21 mouse cellular contexts compared by ENCODE assay signal in the genomic region with DNA sequence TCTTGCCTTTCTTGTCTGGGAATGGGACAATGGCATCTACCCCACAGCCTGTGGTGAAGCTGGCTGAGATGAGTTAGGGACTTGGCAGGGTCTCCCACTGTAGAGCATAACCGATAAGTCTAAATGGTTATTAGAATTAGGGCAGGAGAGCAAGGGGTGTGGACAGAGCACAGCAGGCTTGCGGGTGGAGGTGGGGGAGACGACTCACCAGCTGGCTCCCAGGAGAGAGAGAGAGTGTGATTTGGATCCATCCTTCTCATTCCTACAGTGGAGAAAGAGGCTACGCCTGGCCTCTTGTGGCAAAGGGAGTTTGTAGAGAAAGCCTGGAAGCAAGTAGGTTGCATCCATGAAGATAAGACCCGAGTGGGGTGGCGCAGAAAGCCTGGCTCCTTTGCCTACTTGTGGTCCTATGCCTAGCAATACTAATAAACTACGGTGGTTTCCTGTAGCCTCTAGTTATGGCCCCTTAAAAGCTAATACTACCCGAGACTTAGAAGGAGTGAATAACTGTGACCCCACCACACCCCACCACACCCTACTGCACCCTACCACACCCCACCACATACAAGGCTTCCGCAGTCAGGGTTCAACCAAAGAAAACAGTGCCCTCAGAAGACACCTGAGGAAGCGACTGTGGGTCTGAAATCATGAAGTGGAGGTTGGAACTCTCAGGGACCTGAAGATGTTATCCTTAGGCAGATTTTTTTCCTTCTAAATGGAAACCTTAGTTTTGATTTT. TPM values are rescaled to one million over a fixed set of nuclear protein-coding genes. Genes with fewer than 3 reads are reported as not detected.
DNase-seq lines count a peak whose midpoint lies in the region; ATAC-seq and TF ChIP-seq lines count a peak whose summit lies in the region.
"Had no signal": no experiment of that assay in that cellular context is flagged by ENCODE, and none has a peak within 500 bp of the region (broad histone marks: within the 10 kb centered on the region; RNA-seq: fewer than 3 reads in every experiment).

No protein-coding gene starts in this region.

- peak overlapping the region; percentile 46; the same call in 1 of the 2 replicates for H3K9ac ChIP-seq in liver, embryonic 13.5 days
- no peak overlapping the region for H3K9ac ChIP-seq in midbrain, embryonic 16.5 days (ENCODE audit: low read depth, low read length)
- H3K9ac ChIP-seq: embryonic facial prominence, embryonic 12.5 days; forebrain, embryonic 13.5 days; heart, embryonic 15.5 days; limb, embryonic 12.5 days; lung, embryonic 15.5 days; neural tube, embryonic 13.5 days had no signal

- H3K36me3 ChIP-seq in erythroblast, embryonic 14.5 days (ENCODE audit: control insufficient read depth) = peaks cover 31% of the 10 kb centered on the region
- peaks cover 16% of the 10 kb centered on the region for H3K36me3 ChIP-seq in liver, embryonic 13.5 days
- peaks cover 5% of the 10 kb centered on the region; the same call in 1 of the 2 replicates for H3K36me3 ChIP-seq in midbrain, embryonic 16.5 days (ENCODE audit: control insufficient read depth, insufficient read depth, low read length)

- H3K4me1 ChIP-seq in erythroblast, embryonic 14.5 days (ENCODE audit: control insufficient read depth) = peaks cover 36% of the 10 kb centered on the region
- peaks cover 41% of the 10 kb centered on the region for H3K4me1 ChIP-seq in liver, embryonic 13.5 days (replicated peaks)
- H3K4me1 ChIP-seq in midbrain, embryonic 16.5 days (ENCODE audit: control insufficient read depth, insufficient read depth, low read length) = peaks cover 27% of the 10 kb centered on the region
- H3K4me1 ChIP-seq: embryonic facial prominence, embryonic 12.5 days; limb, embryonic 12.5 days; lung, embryonic 15.5 days had no signal

- WGBS in liver, embryonic 13.5 days (ENCODE audit: insufficient replicate concordance) = 54% methylated on average over 10 of the region's 10 CpGs
- 87% methylated on average over 10 of the region's 10 CpGs for WGBS in midbrain, embryonic 16.5 days

- peak; percentile 22 for TF ChIP-seq CTCF in layer of hippocampus, adult 2 months (conservative IDR thresholded peaks at IDR 0.05)

- H3K4me2 ChIP-seq in liver, embryonic 13.5 days = peak overlapping the region; percentile 53
- H3K4me2 ChIP-seq in midbrain, embryonic 16.5 days (ENCODE audit: low read length) = no peak overlapping the region
- H3K4me2 ChIP-seq: embryonic facial prominence, embryonic 12.5 days; forebrain, embryonic 13.5 days; heart, embryonic 15.5 days; limb, embryonic 12.5 days; lung, embryonic 15.5 days; neural tube, embryonic 13.5 days had no signal

- no peak for DNase-seq in layer of hippocampus, adult 2 months (ENCODE audit: low spot score in 2 of 2)
- DNase-seq in layer of hippocampus, adult 9-10 months (ENCODE audit: low spot score) = no peak
- peak; percentile 26 for DNase-seq in liver, embryonic 13.5 days
- no peak for DNase-seq in cerebellum, postnatal 4 days (ENCODE audit: low spot score in 2 of 2)
- DNase-seq in heart, postnatal 4 days = no peak
- DNase-seq: adrenal gland, postnatal 10 days; cerebellum, adult 11-12 months; cerebellum, postnatal 36 days; heart, adult 2 months; right cerebral cortex, postnatal 25 days; thymus, postnatal 36 days had no signal

- peak overlapping the region; percentile 67 for H3K27ac ChIP-seq in layer of hippocampus, adult 2 months
- H3K27ac ChIP-seq in liver, embryonic 13.5 days = peak overlapping the region; percentile 70
- H3K27ac ChIP-seq in midbrain, embryonic 16.5 days (ENCODE audit: low read length) = peak overlapping the region; percentile 81
- H3K27ac ChIP-seq: embryonic facial prominence, embryonic 12.5 days; heart, adult 2 months; heart, embryonic 15.5 days; kidney, postnatal 0 days; limb, embryonic 12.5 days; lung, embryonic 15.5 days; neural tube, embryonic 13.5 days; stomach, postnatal 0 days had no signal

- no peaks in the 10 kb centered on the region for H3K9me3 ChIP-seq in erythroblast, embryonic 14.5 days (ENCODE audit: control insufficient read depth, low read length)
- H3K9me3 ChIP-seq in liver, embryonic 13.5 days (replicated peaks) = no peaks in the 10 kb centered on the region
- no peaks in the 10 kb centered on the region for H3K9me3 ChIP-seq in midbrain, embryonic 16.5 days (replicated peaks; ENCODE audit: control insufficient read depth, low read length, poor library complexity, severe bottlenecking)
- H3K9me3 ChIP-seq: embryonic facial prominence, embryonic 12.5 days; forebrain, embryonic 13.5 days; heart, embryonic 15.5 days; limb, embryonic 12.5 days; lung, embryonic 15.5 days; neural tube, embryonic 13.5 days had no signal

- no peak overlapping the region for H3K4me3 ChIP-seq in layer of hippocampus, adult 2 months
- peak overlapping the region; percentile 43 for H3K4me3 ChIP-seq in erythroblast, embryonic 14.5 days (replicated peaks)
- peak overlapping the region; percentile 16; the same call in 1 of the 2 replicates for H3K4me3 ChIP-seq in liver, embryonic 13.5 days (replicated peaks)
- no peak overlapping the region for H3K4me3 ChIP-seq in midbrain, embryonic 16.5 days (ENCODE audit: low read depth, low read length)
- H3K4me3 ChIP-seq: embryonic facial prominence, embryonic 12.5 days; forebrain, embryonic 13.5 days; heart, adult 2 months; heart, embryonic 15.5 days; limb, embryonic 12.5 days; lung, embryonic 15.5 days; neural tube, embryonic 13.5 days had no signal

- peak; percentile 58 for ATAC-seq in liver, embryonic 13.5 days (ENCODE audit: low read depth)
- ATAC-seq in midbrain, embryonic 16.5 days = no peak

- no peaks in the 10 kb centered on the region for H3K27me3 ChIP-seq in erythroblast, embryonic 14.5 days (ENCODE audit: control insufficient read depth)
- H3K27me3 ChIP-seq in liver, embryonic 13.5 days = no peaks in the 10 kb centered on the region
- H3K27me3 ChIP-seq in midbrain, embryonic 16.5 days (ENCODE audit: control insufficient read depth, insufficient read depth, low read depth, low read length) = no peaks in the 10 kb centered on the region
- H3K27me3 ChIP-seq: embryonic facial prominence, embryonic 12.5 days; forebrain, embryonic 13.5 days; heart, embryonic 15.5 days; limb, embryonic 12.5 days; lung, embryonic 15.5 days; neural tube, embryonic 13.5 days had no signal

RNA-seq across cellular contexts. Expression of a gene that starts 13.6 kb away (rescaled TPM):
- total RNA-seq in layer of hippocampus, adult 2 months (2021) = 1,000 to 10,000 TPM; 1,193 to 1,302 TPM
- 15.9 and 17.6 TPM in 2 replicates for polyA plus RNA-seq in erythroblast, embryonic 14.5 days (2012)
- polyA plus RNA-seq in liver, embryonic 13.5 days (2015; fragmentation: Nextera tagmentation; extraction: Ambion mirVana) = 248 and 292 TPM in 2 replicates
- 878 and 976 TPM in 2 replicates for polyA plus RNA-seq in midbrain, embryonic 16.5 days (2015; fragmentation: Nextera tagmentation; extraction: Ambion mirVana)
- 100 to 1,000 TPM; 216 to 229 TPM for total RNA-seq in heart, postnatal 4 days (2021)

Comparison
In these comparisons a context has a peak if more than half of its experiments do, and no peak if none do; other contexts are left out.
1. H3K4me3 ChIP-seq: peak in erythroblast, embryonic 14.5 days (single experiment) and liver, embryonic 13.5 days (single experiment); none in layer of hippocampus, adult 2 months (single experiment) and midbrain, embryonic 16.5 days (single experiment).
2. RNA of a gene that starts 13.6 kb away (polyA plus RNA-seq): 878 to 976 TPM in midbrain, embryonic 16.5 days and 248 to 292 TPM in liver, embryonic 13.5 days; 15.9 to 17.6 TPM in erythroblast, embryonic 14.5 days; every median in the first group is over 10 times any median in the second.
3. Peak in every context shown above with its lines, with median percentiles within 50 percentile points of each other: H3K27ac ChIP-seq.